Mouse (Mus musculus) gastrocnemius, postnatal 4 days (tissue): ENCODE results near the gene Gm20388. TPM values are rescaled to one million over a fixed set of nuclear protein-coding genes. Genes with fewer than 3 reads are reported as not detected.

Experiments used
- DNase-seq, 2 experiments: peaks; one replicate each; pipeline ENCODE4 v3.0.0; 2021 to 2022; ENCODE audit warnings: low spot score in 2 of 2, mixed read lengths in 2 of 2
- total RNA-seq, 2 experiments: library from RNA; stranded (reverse); gene quantifications; 2 replicates each; pipeline ENCODE4 v1.2.3; 2021

Gene Gm20388
- total RNA-seq, 2 experiments from 2014 or later: 12.8 to 22.8 TPM

- no peak for DNase-seq
Observed at GRCm38 (mm10) chr8:121085011-121085410, 1174.4 kb downstream of the Gm20388 start.

- no peak for DNase-seq
Observed at GRCm38 (mm10) chr8:121085561-121085960, 1174.9 kb downstream of the Gm20388 start.

- DNase-seq: no peak
Observed at GRCm38 (mm10) chr8:121086004-121086900, 1175.6 kb downstream of the Gm20388 start.

GRCm38 (mm10) chr8:121088281-121088680 lies 1177.6 kb downstream of the Gm20388 start:
- DNase-seq: no peak

DNA sequence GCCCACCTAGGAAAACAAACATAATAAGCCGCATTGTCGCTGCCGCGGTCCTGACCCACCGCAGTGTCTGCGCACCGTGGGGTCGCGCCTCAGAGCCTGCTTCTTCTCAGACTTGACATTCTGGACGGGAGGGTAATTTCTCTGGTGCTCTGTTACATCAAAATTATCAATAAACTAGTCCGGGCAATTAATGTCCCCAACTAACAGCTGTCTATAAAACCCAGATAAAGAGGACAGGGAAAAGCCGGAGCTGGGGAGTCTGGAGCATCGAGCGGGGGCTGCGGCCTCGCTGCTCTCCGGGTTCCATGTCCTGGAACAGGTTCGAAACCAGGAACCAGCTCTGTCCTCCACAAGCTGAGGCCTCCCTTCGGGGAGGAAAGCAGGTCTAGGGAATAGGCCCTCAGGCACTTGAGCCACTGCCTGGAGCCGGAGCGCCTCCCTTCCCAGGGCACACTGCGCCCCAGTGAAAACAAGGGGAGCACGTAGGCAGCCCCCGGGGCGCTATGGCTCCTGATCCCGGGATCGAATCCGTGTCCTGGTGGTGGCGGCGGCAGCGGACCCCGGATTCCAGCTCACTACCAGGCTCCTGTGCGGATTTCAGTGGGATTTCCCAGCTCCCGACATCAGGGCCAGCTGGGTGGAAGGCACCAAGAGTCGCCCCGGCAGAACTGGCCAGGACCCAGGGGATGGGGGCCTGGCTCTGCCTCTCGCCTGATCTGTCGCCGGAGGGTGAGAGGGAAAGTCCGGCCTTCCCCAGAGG lies 1178.4 kb downstream of the Gm20388 start:
- DNase-seq: no peak

- DNase-seq: no peak
Observed at GRCm38 (mm10) chr8:121089631-121090380, 1179.2 kb downstream of the Gm20388 start.

GRCm38 (mm10) chr8:121090716-121091115 lies 1180.1 kb downstream of the Gm20388 start:
- no peak for DNase-seq

- DNase-seq: no peak
Observed at GRCm38 (mm10) chr8:121092141-121092540, 1181.5 kb downstream of the Gm20388 start.

- DNase-seq: peak; percentile 69 to 84
Observed at GRCm38 (mm10) chr8:121092627-121093026, 1182.0 kb downstream of the Gm20388 start.

DNA sequence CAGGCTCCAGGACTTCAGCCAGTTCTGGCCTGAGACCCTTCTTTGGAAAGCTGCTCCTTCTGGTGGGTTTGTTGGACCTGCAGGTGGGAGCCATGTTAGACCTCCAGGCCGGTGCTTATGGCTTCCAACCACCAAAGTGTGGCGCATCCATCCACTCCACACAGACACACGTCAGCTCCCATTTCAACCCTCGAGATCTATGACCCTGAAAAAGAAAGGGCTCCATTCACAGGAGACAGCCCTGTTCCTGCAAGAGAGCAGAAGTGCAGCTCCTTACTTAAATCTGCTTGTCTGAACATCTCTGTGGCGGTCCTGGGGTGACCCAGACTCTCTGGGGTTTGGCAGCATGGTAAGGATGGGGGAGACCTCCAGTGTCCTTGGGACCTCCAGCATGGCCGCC lies 1182.9 kb downstream of the Gm20388 start:
- DNase-seq: no peak

DNA sequence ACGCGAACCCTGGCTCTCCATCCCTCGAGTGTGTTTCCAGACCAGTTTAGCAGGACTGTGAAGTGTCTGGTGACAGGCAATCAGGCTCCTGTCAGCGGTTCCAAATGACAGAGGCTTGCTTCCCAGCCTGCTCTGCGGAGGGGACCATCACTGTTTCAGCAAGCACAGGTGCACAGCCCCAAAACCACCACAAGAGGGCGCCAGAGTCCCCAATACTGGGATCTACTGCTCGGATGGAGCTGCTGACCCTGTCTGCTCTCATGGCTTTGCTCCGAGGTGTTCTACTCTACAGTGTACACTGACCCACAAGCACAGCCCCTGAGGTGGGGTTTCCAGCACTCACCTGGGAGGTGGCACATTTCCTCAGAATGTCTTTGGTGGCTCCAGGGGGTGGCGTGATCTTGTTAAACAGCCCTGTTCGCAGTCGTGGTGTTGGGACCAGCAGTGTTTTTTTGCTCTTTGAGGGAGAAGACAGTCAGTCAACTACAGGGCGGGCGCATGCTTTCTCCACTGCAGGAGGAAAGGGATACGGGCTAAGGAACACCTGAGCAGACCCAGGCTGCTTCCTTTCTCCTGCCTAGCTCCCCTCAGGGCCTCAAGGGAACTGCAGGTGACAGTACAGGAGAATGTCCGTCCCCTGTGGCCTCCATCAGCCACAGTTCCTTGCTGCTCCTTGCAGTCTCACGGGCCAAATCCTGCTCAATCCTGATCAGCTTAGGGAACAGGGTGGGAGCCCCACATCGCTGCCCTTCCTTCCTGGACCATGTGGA lies 1193.6 kb downstream of the Gm20388 start:
- peak; percentile 60 to 76 for DNase-seq

- DNase-seq: peak; percentile 97 to 99
Observed at GRCm38 (mm10) chr8:121107668-121108656, 1197.3 kb downstream of the Gm20388 start, which contains the start of gene Mthfsd. TSS of gene Mthfsd (minus strand) at chr8:121108392.

- no peak for DNase-seq
Observed at GRCm38 (mm10) chr8:121108657-121109056, 1198.0 kb downstream of the Gm20388 start.

DNA sequence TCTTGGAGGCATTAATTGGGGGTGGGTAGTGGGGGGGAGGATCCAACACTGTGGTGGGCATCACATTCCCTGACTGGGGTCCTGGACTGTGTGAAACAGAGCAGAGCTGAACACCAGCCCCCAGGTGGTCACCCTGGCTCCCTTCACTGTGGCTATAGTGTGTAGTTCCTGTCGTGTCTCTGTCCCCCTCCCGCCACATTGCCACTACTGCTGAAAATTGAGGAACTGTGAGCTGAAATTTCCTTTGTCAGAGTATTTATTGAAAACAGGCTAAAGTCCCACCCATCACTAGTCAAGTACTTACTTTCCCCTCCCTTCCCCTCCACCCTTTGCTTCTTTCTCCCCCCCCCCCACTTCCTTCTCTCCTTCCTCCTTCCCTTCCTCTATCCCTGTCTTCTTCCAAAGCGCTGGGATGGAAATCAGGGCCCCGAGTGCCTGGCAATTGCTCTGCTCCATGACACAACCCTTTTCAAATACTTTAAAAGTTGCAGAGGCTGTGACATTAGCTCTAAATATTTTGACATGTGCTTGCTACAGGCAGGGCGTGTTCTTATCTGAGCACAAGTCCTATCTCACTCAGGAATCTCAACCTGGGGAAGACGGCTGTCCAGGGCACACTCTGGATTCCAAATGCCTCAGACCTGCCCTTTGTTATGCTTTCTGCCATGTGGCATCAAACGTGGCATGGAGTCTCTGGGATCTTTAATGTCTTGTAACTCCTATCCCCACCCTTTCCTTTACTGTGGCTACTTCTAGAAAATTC lies 1200.7 kb downstream of the Gm20388 start:
- no peak for DNase-seq

DNA sequence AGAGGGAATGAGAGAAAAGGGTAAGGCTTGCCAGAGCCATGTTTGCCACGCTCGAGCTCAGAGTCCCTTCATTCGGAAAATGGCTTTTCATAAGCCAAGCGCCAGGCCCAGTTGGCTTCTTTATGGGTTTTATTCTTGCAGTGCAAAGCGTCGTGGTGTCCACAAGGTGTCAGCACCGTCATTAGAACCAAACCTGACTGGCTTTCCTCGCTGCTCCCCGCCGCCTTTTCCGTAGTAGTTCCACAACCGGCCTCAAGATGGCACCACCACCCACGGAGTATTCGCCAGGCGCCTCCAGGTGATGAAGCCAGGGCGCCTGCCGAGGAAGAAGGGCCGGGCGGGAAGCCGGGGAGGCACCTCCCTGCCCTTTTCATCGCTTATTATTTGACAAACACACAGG lies 1202.6 kb downstream of the Gm20388 start:
- peak; percentile 88 to 90 for DNase-seq

GRCm38 (mm10) chr8:121115136-121115535 lies 1204.5 kb downstream of the Gm20388 start:
- DNase-seq: no peak

DNA sequence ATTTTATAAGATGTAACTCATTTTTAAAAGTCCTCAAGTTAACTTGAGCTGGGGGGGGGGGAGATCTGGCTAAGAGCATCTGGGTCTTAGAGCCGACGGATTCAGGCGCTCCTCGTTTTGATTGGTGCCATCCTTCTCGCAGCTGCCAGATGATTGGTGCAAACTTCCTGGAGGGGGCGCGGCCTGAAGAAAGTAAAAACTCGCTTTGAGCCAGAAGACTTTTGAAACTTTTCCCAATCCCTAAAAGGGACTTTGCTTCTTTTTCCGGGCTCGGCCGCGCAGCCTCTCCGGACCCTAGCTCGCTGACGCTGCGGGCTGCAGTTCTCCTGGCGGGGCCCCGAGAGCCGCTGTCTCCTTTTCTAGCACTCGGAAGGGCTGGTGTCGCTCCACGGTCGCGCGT lies 1205.3 kb downstream of the Gm20388 start, which contains the start of gene Foxc2:
TSS of gene Foxc2 (plus strand) at position 224 of the 400 bp plus-strand sequence.
- DNase-seq: peak; percentile 60 to 82

DNA sequence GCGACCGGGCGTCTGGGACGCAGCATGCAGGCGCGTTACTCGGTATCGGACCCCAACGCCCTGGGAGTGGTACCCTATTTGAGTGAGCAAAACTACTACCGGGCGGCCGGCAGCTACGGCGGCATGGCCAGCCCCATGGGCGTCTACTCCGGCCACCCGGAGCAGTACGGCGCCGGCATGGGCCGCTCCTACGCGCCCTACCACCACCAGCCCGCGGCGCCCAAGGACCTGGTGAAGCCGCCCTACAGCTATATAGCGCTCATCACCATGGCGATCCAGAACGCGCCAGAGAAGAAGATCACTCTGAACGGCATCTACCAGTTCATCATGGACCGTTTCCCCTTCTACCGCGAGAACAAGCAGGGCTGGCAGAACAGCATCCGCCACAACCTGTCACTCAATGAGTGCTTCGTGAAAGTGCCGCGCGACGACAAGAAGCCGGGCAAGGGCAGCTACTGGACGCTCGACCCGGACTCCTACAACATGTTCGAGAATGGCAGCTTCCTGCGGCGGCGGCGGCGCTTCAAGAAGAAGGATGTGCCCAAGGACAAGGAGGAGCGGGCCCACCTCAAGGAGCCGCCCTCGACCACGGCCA lies 1206.0 kb downstream of the Gm20388 start:
- no peak for DNase-seq
